Mouse (Mus musculus) embryo, embryonic 10 days (tissue): ENCODE measurements at regions not wholly inside any gene's neighbourhood (a gene's known extent, or its start where the extent isn't known, plus 50 kb on each side); places are given as distances from the start of the nearest gene placed in this dataset.
A peak's percentile ranks its signal among the peaks of the same experiment; 100 is the strongest.

Source experiments
- DNase-seq: peaks from one replicate; pipeline ENCODE4 v3.0.0-alpha.2; 2015; ENCODE audit warnings: low spot score

- DNase-seq, result peak; percentile 4
Observed at GRCm38 (mm10) chr3:91416137-91416536, 325.5 kb upstream of the 9130204L05Rik start.
